Mouse (Mus musculus): Measurements from ENCODE around the gene Gm49352.
"Not testable (repeated sequence)": the region's sequence is repeated elsewhere in the genome, so short reads cannot be mapped to it uniquely, and the experiment has no call there.

Gm49352 gene

DNA sequence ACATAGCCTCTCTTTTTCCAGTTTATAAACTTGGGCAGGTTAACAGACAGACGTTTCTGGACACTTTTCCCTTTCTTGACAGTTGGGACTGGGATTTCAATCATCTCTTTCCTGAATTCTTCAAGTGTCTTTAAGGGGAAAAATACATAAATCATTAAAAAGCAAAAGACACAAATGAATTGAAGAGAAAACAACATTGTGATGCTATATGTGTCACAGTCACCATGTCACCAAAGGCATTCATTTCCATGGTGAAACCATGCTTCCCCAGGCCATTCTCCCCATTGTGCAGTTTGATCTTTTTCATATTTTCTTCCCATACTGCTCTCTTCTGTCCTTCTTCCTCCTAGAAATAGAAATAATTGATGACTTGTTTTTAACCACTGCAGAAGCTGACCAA is at the start of gene Gm49352:
TSS of gene Gm49352 (minus strand) at position 101 of the 400 bp plus-strand sequence.
- in situ Hi-C loops (cut with MboI, MseI), result not testable (repeated sequence)

DNA sequence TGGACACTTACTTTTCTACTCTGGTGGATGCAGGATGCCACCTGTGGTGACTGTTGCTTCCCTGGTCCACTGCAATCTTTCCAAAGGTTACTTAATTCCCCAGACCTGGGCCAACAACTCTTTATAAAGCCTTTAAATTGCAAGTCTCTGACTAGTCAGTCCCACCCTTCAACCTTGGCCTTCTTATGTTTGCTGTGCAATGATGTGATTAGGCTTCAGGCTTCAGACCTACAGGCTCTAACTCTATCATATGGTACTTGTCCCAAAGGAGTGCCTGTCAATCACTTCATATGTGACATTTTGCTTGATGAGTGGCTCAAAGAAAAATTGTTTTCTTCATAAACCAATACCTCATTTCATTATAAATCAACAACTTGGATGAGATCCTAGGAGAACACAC is 2.1 kb upstream of the Gm49352 start, which contains the start of gene Cts3:
TSS of gene Cts3 (minus strand) at position 101 of the 400 bp plus-strand sequence.
- in situ Hi-C loops (cut with MboI, MseI), result no loop called here

DNA sequence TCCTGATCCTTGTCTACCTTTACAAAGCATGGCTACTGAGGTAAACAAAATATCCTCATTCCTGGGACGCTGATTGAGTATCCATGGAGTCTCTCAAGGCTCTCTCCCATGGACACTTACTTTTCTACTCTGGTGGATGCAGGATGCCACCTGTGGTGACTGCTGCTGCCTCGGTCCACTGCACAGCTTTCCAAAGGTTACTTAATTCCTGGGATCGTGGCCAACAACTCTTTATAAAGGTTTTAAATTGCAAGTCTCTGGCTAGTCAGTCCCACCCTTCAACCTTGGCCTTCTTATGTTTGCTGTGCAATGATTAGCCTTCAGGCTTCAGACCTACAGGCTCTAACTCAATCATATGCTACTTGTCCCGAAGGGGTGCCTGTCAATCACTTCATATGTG is 26.3 kb downstream of the Gm49352 start, which contains the start of gene Ctsm:
TSS of gene Ctsm (minus strand) at position 209 of the 400 bp plus-strand sequence.
- in situ Hi-C loops (cut with MboI, MseI), result no loop called here
